Mouse (Mus musculus) adrenal gland, adult (tissue): Measurements from ENCODE around the gene Vps25.

Experiments
- DNase-seq, 2 experiments: peaks; one replicate each; pipeline ENCODE4 v3.0.0; 2022 to 2023; ENCODE audit warnings: low spot score in 1 of 2; ENCODE audit not compliant: inconsistent age in 2 of 2

Vps25 gene

GRCm38 (mm10) chr11:101238071-101238647 lies 15.3 kb upstream of the Vps25 start:
- DNase-seq, result no peak

- DNase-seq, result no peak
These were observed 8.4 kb upstream of the Vps25 start for GRCm38 (mm10) chr11:101245071-101245470.

GRCm38 (mm10) chr11:101245855-101246701 lies 7.4 kb upstream of the Vps25 start, which contains the start of gene Ramp2:
Gene Ramp2 (plus strand): TSS chr11:101246028.
- peak; percentile 62 to 76 for DNase-seq

GRCm38 (mm10) chr11:101246702-101247012 lies 6.8 kb upstream of the Vps25 start:
- no peak for DNase-seq

- no peak for DNase-seq
These were observed 5.9 kb upstream of the Vps25 start for GRCm38 (mm10) chr11:101247521-101248030.

- DNase-seq, result peak; percentile 63 to 85
These were observed 5.1 kb upstream of the Vps25 start for GRCm38 (mm10) chr11:101248258-101248994.

- DNase-seq, result no peak
These were observed 2.5 kb upstream of the Vps25 start for GRCm38 (mm10) chr11:101251031-101251430.

GRCm38 (mm10) chr11:101252941-101253340 lies 566 bp upstream of the Vps25 start:
- peak in 1 of 2 experiments; percentile 64 for DNase-seq

GRCm38 (mm10) chr11:101255826-101256775 lies 2.6 kb downstream of the Vps25 start:
- DNase-seq, result no peak

- no peak for DNase-seq
These were observed 5.8 kb downstream of the Vps25 start for GRCm38 (mm10) chr11:101259261-101259712.

GRCm38 (mm10) chr11:101259948-101260825 lies 6.7 kb downstream of the Vps25 start, which contains the start of gene Wnk4:
Gene Wnk4 (plus strand): TSS chr11:101260567.
- DNase-seq, result peak; percentile 68 to 84

- DNase-seq, result no peak
These were observed 7.4 kb downstream of the Vps25 start for GRCm38 (mm10) chr11:101260826-101261380.

- no peak for DNase-seq
These were observed 8.9 kb downstream of the Vps25 start for GRCm38 (mm10) chr11:101262272-101262967.

GRCm38 (mm10) chr11:101263138-101263988 lies 9.9 kb downstream of the Vps25 start:
- peak in 1 of 2 experiments; percentile 70 for DNase-seq

- DNase-seq, result no peak
These were observed 10.4 kb downstream of the Vps25 start for GRCm38 (mm10) chr11:101263989-101264280.

GRCm38 (mm10) chr11:101264954-101265471 lies 11.5 kb downstream of the Vps25 start:
- DNase-seq, result no peak

GRCm38 (mm10) chr11:101265906-101266305 lies 12.4 kb downstream of the Vps25 start:
- no peak for DNase-seq
